Mouse (Mus musculus): Measurements from ENCODE around the gene Gm9903. TPM values are rescaled to one million over a fixed set of nuclear protein-coding genes. Genes with fewer than 3 reads are reported as not detected.

Gm9903 gene
- polyA plus RNA-seq, 1 experiment from 2014 or later, result 0.17 TPM

DNA sequence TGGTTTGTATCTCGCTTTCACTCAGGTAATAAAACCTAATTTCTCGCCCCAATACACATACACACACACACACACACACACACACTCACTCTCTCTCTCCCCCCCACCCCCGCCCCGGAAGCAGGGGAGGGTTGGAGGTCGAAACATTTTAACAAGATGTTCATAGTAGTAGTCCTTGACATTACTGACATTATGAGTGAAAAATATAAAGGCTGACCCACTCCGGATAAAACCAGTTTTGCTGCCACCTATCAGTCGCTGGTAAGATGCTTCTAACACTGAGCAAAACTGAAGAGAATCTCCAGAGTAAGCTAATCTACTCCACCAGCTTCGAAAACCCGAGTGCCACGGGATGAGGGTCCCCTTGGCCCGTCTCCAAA, 21.8 kb downstream of the Gm9903 start:
- peak overlapping the region; percentile 56 for H3K4me2 ChIP-seq
- H3K36me3 ChIP-seq, result peaks cover 45% of the 10 kb centered on the region
- peak overlapping the region; percentile 97 for H3K27ac ChIP-seq
- peak overlapping the region; percentile 77 for H3K4me3 ChIP-seq (replicated peaks)
- H3K4me1 ChIP-seq, result peaks cover 22% of the 10 kb centered on the region
- H3K9ac ChIP-seq, result peak overlapping the region; percentile 52
- no peaks in the 10 kb centered on the region for H3K27me3 ChIP-seq (replicated peaks)
- no peak for ATAC-seq (ENCODE audit: insufficient read depth, low FRiP score, low read depth)
- under 1% methylated on average over 11 of the region's 11 CpGs for WGBS
- no peaks in the 10 kb centered on the region for H3K9me3 ChIP-seq

DNA sequence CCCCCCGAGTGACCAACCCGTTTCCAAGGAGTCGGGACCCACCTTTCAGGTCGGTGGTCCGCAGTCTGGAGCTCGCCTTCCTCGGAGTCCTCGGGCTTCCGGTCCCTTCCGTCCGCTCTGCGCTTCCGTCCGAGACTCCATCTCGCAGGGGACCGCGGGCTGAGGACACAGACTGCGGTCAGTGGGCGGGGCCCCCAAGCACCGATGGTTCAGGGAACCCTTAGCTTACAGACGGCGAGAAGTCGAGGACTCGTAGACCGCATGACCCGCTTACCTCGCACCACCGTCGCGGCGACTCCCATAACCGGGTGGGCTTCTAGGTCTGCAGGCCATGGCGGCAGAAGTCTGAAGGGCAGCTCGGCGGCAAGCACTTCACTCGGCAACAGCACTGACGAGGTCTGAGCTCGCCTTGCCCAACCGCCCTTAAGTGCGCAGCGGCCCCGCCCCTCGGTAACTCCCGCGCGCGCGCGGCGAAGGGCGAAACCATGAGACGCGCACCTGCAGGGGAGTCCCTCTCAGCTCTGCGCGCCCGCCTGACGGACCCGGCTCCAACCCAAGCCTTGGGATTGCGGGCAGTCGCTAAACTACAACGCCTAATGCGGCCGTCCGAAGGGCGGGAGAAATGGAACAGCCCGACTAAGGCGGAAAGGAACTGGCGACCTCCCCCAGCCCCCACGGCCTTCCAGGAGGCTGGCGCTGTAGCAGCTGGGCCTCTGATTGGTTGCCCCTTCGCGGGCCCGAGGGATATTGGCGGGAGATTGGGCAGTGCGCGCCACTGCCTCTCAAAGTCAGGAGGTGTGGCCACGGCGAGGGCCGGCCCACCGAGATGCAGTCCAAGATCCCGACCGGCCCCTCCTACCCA, 22.4 kb downstream of the Gm9903 start, which contains the start of gene Slbp:
Slbp (minus strand) TSS at position 654 of the 862 bp plus-strand sequence.
- Histone ChIP-seq H3K9me3 (no peaks in the 10 kb centered on the region), H3K36me3 (peaks cover 39% of the 10 kb centered on the region), H3K9ac (peak within 1 kb of the TSS; percentile 52), H3K27ac (peak within 1 kb of the TSS; percentile 97), H3K27me3 (replicated peaks) (no peaks in the 10 kb centered on the region), H3K4me2 (peak within 1 kb of the TSS; percentile 56), H3K4me1 (peaks cover 27% of the 10 kb centered on the region), H3K4me3 (replicated peaks) (peak within 1 kb of the TSS; percentile 77)
- WGBS, result under 1% methylated on average over 82 of the region's 82 CpGs
- peak; percentile 95 for ATAC-seq (ENCODE audit: insufficient read depth, low FRiP score, low read depth)

DNA sequence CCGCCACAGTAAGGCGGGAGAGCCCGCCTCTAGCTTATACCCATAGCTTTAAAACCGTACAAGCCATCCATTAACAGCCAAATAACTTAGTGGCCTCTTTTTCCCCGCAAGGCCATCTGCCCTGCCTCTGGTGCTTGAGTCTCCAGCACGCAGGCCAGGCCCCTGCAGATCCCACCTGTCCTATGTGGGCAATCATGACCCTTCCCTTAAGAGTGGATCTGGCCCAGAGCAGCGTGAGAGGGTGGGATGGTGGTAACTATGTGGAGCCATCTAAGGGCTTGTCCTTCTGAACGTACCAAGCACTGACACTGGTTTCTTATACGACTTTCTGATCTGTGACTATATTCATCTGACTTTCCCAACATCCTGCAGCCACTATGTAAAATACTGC, 23.1 kb downstream of the Gm9903 start:
- Histone ChIP-seq H3K27me3 (replicated peaks) (no peaks in the 10 kb centered on the region), H3K27ac (peak overlapping the region; percentile 74), H3K9me3 (no peaks in the 10 kb centered on the region), H3K4me2 (peak overlapping the region; percentile 56), H3K4me1 (peaks cover 27% of the 10 kb centered on the region), H3K4me3 (replicated peaks) (peak overlapping the region; percentile 77), H3K36me3 (peaks cover 33% of the 10 kb centered on the region), H3K9ac (no peak overlapping the region; the same call in 1 of the 2 replicates)
- ATAC-seq (ENCODE audit: insufficient read depth, low FRiP score, low read depth), result no peak; the same call in 1 of the 2 replicates
- WGBS, result 3% methylated on average over 9 of the region's 9 CpGs

DNA sequence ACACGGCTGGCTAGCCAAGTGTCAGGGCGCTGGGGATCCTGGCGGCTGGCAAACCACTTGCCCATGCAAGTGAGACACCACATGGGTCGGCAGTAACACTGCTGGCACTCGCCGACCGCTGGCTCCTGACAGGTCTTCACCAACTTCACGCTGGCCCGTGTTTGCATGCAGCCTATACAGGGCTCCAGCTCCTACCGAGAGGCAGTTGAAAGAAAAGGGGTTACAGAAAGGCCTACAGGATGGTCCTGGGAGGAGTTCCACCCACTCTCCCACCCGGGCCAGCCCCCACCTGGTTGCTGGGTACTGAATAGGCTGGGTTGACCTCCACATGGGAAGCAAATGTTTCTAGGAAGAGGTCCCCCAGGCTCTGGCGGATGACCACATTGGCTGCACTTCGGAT, 24.7 kb downstream of the Gm9903 start:
- no peak overlapping the region for H3K27ac ChIP-seq
- ATAC-seq (ENCODE audit: insufficient read depth, low FRiP score, low read depth), result no peak
- H3K27me3 ChIP-seq (replicated peaks), result no peaks in the 10 kb centered on the region
- peaks cover 24% of the 10 kb centered on the region for H3K36me3 ChIP-seq
- H3K4me1 ChIP-seq, result peaks cover 30% of the 10 kb centered on the region
- 94% methylated on average over 13 of the region's 13 CpGs for WGBS
- no peak overlapping the region for H3K4me3 ChIP-seq (replicated peaks)
- H3K9me3 ChIP-seq, result no peaks in the 10 kb centered on the region
- H3K4me2 ChIP-seq, result no peak overlapping the region
- H3K9ac ChIP-seq, result no peak overlapping the region

DNA sequence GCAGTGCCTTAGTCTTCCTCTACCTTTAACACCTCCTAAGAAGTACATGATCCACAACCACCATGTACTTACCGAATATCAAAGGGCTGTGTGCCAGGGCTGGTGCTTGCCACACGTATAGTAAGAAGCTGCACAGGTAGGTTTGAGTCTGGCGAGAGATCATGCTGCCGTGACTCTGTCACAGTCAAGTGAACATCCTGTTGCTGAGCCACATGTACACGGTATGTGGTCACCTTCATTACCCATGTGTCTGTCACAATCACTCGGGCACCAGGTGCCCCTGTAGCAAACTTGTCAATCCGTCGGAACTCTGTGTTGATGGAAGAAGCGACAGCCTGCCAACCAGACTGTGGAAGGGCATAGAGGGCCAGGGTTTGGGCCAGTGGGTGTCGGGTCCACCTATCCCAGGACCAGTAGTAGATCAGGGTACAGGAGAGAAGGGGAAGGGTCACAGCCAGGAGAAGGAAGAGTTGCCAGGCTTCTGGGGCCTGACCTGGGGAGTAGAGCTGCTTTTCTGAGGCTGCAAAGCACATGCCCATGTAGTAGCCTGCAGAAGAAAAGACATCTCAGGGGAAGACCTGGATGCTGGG, 25.6 kb downstream of the Gm9903 start:
- H3K36me3 ChIP-seq, result peaks cover 21% of the 10 kb centered on the region
- no peak overlapping the region for H3K27ac ChIP-seq
- ATAC-seq (ENCODE audit: insufficient read depth, low FRiP score, low read depth), result no peak
- H3K4me3 ChIP-seq (replicated peaks), result 0 out of 2 replicates have a peak overlapping the region, but pooled peaks have one; percentile 0
- no peak overlapping the region for H3K4me2 ChIP-seq
- WGBS, result 90% methylated on average over 10 of the region's 10 CpGs
- H3K9ac ChIP-seq, result 0 out of 2 replicates have a peak overlapping the region, but pooled peaks have one; percentile 12
- no peaks in the 10 kb centered on the region for H3K27me3 ChIP-seq (replicated peaks)
- H3K9me3 ChIP-seq, result no peaks in the 10 kb centered on the region
- peaks cover 33% of the 10 kb centered on the region for H3K4me1 ChIP-seq

DNA sequence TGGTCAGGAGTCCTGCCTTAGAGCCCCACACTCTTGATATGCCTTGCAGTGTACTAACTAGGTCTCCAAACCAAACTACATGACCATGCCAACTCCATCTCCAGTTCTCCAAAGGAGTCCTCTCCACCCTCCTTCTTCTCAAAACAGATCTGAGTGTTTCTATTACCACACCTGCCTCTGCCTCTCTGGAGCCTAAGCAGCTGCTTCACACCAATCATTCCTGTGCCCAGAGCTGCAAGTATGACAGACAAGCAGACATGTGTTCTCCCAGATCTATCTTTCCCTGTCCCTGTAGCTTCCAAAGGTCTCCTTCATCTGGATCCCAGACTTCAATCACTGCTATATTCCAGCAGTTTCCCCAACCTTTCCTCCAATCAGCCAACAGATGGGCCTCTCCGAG, 27.0 kb downstream of the Gm9903 start:
- H3K9ac ChIP-seq, result peak overlapping the region; percentile 61; the same call in 1 of the 2 replicates
- peak overlapping the region; percentile 84 for H3K4me3 ChIP-seq (replicated peaks)
- peak overlapping the region; percentile 86 for H3K4me2 ChIP-seq
- ATAC-seq (ENCODE audit: insufficient read depth, low FRiP score, low read depth), result no peak
- H3K4me1 ChIP-seq, result peaks cover 28% of the 10 kb centered on the region
- H3K27ac ChIP-seq, result peak overlapping the region; percentile 88
- H3K36me3 ChIP-seq, result peaks cover 24% of the 10 kb centered on the region
- WGBS, result 33% methylated on average over 1 of the region's 1 CpGs
- H3K27me3 ChIP-seq (replicated peaks), result no peaks in the 10 kb centered on the region
- H3K9me3 ChIP-seq, result no peaks in the 10 kb centered on the region

DNA sequence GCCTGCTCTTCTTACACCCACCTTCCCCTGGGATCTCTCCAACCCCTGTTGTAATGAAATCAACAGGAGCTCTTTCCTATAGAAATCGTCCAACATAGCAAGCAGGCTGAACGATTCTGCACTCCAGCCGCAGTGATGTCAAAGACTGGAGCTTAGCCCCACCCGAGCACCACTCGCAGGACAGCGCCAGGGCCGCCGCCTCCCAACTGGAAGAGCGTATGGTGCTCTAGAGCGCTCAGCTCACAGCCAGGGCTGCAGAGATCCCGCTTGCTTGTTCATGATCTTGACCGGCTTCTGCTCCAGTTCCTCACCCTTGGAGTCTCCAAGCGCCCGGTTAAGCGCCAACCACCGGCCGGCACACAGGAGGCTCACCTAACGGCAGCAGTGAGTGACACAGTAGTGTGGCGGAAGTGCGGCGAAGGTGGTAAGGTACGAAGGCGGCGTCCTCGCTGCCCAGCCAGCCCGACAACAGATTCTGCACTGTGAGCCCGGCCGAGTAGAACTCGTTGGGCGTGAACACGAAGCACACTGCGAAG, 27.6 kb downstream of the Gm9903 start:
- Histone ChIP-seq H3K4me1 (peaks cover 28% of the 10 kb centered on the region), H3K4me3 (replicated peaks) (peak overlapping the region; percentile 84), H3K27ac (peak overlapping the region; percentile 88), H3K36me3 (peaks cover 28% of the 10 kb centered on the region), H3K9ac (peak overlapping the region; percentile 61), H3K4me2 (peak overlapping the region; percentile 86), H3K27me3 (replicated peaks) (no peaks in the 10 kb centered on the region), H3K9me3 (no peaks in the 10 kb centered on the region)
- under 1% methylated on average over 32 of the region's 32 CpGs for WGBS
- ATAC-seq (ENCODE audit: insufficient read depth, low FRiP score, low read depth), result peak; percentile 27

DNA sequence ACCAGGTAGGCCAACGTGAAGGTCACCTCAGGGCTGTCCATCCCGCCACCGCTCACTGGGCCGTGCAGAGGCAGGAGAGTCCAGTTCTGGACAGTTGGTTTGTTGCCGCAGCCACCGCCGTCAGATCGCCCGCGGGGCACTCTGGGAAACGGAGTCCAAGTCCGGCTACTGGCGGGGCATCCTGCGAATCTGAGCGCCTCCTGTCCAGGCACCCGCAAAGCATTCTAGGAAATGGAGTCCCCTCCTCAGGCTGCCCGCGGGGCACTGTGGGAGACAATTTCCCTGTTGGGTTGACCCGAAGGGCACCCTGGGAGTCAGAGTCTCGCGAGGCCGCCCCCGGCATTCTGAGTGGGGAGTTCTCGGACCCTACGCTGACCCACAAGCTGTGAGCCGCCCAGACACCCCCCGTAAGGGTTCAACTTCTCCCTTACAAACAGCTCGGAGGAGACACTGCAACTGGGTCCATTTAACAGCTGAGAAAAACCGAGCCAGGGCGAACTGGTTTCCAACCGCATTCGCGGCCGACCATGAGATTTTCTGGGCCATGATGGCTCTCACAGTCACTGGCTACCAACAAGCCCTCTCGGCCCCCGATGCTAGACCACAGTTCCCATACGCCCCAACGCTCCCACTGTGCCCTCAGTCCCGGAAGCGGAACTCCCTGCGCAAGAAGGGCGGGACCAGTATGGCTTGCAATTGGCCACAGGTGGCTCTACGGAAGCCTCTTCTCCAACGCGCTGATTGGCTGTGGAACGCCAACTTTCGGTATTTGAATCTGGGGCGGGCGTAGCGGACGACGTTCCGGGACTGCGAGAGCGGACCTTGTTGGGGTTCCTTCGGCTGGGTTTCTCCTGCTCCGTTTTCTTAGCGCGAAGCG, 28.3 kb downstream of the Gm9903 start, which contains the start of the genes Tacc3 and Tmem129:
Tacc3 (plus strand) TSS at position 342 of the 877 bp plus-strand sequence.
Tmem129 (minus strand) TSS at position 630 of the 877 bp plus-strand sequence.
- peaks cover 25% of the 10 kb centered on the region for H3K4me1 ChIP-seq
- under 1% methylated on average over 60 of the region's 60 CpGs for WGBS
- H3K27ac ChIP-seq, result peak within 1 kb of the TSS; percentile 97
- H3K27me3 ChIP-seq (replicated peaks), result no peaks in the 10 kb centered on the region
- peak; percentile 97 for ATAC-seq (ENCODE audit: insufficient read depth, low FRiP score, low read depth)
- H3K9ac ChIP-seq, result peak within 1 kb of the TSS; percentile 68
- H3K9me3 ChIP-seq, result no peaks in the 10 kb centered on the region
- peaks cover 32% of the 10 kb centered on the region for H3K36me3 ChIP-seq
- H3K4me2 ChIP-seq, result peak within 1 kb of the TSS; percentile 86
- peak within 1 kb of the TSS; percentile 84 for H3K4me3 ChIP-seq (replicated peaks)

DNA sequence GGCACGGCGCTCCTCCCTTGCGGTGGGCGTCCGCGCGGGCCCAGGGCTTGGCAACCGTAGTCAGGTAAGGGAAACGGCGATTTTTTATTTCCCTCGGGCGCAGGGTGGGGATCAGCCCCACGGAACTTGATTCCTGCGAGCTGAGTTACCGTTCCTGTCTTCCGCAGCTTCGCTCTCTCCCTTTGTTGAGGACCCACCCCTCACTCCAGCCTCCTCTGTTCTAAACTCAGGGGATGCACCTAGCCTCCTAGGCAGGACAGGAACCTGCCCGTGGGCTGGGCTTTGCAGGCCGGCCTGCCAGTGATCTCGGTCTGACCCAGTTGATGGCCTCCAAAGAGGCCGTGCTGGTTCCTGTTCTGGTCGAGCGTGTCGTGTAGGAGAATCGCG, 28.9 kb downstream of the Gm9903 start:
- H3K27me3 ChIP-seq (replicated peaks), result no peaks in the 10 kb centered on the region
- peak overlapping the region; percentile 84 for H3K4me3 ChIP-seq (replicated peaks)
- no peaks in the 10 kb centered on the region for H3K9me3 ChIP-seq
- peaks cover 35% of the 10 kb centered on the region for H3K36me3 ChIP-seq
- H3K27ac ChIP-seq, result peak overlapping the region; percentile 77
- H3K4me2 ChIP-seq, result peak overlapping the region; percentile 86
- WGBS, result under 1% methylated on average over 26 of the region's 26 CpGs
- H3K9ac ChIP-seq, result peak overlapping the region; percentile 68
- peaks cover 25% of the 10 kb centered on the region for H3K4me1 ChIP-seq
- no peak; the same call in 1 of the 2 replicates for ATAC-seq (ENCODE audit: insufficient read depth, low FRiP score, low read depth)

DNA sequence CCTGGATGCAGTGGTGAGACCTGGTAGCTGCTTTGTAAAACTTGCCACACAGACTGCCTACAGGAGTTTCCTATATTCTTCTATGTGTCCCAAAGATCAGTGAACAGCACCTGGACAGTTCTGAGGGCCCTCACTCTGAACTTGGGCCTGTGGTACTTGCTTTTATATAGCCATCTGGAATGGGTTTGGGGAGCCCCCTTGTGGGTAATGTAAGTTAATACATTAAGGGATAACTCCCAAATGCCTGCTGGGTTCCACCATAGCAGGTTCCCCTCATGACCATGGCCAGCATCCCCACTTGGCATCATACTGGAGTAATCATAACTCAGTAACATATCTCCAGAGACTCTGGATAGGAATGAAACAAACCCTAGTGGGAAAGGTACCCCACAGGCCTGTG, 38.5 kb downstream of the Gm9903 start:
- no peaks in the 10 kb centered on the region for H3K4me1 ChIP-seq

DNA sequence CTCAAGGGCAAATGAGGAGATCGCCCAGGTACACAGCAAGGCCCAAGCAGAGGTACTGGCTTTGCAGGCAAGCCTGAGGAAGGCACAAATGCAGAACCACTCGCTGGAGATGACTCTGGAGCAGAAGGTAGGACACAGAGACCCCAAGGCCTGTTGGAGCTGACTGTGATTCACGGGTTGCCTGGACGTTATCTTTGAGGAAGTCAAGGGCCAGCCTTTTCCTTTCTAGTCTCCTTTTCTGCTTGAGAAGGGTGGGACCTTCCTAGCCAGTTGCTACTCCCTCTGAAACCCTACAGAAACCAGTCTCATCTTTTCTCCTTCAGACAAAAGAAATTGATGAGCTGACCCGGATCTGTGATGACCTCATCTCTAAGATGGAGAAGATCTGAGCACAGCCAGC, 41.9 kb downstream of the Gm9903 start:
- Histone ChIP-seq H3K9ac (no peak overlapping the region), H3K9me3 (no peaks in the 10 kb centered on the region), H3K4me3 (replicated peaks) (no peak overlapping the region), H3K36me3 (peaks cover 46% of the 10 kb centered on the region), H3K4me1 (no peaks in the 10 kb centered on the region), H3K27me3 (replicated peaks) (no peaks in the 10 kb centered on the region), H3K4me2 (no peak overlapping the region), H3K27ac (no peak overlapping the region)
- 71% methylated on average over 5 of the region's 5 CpGs for WGBS
- no peak for ATAC-seq (ENCODE audit: insufficient read depth, low FRiP score, low read depth)

More for the DNA sequence above, 38.5 kb downstream of the Gm9903 start:
- no peak overlapping the region for H3K4me3 ChIP-seq (replicated peaks)
- no peak overlapping the region for H3K9ac ChIP-seq
- no peaks in the 10 kb centered on the region for H3K27me3 ChIP-seq (replicated peaks)
- no peak overlapping the region for H3K27ac ChIP-seq
- ATAC-seq (ENCODE audit: insufficient read depth, low FRiP score, low read depth), result no peak
- no peak overlapping the region for H3K4me2 ChIP-seq
- H3K36me3 ChIP-seq, result peaks cover 57% of the 10 kb centered on the region
- no peaks in the 10 kb centered on the region for H3K9me3 ChIP-seq
